Mouse (Mus musculus): ENCODE data around the gene Dlgap1. TPM values are rescaled to one million over a fixed set of nuclear protein-coding genes. Genes with fewer than 3 reads are reported as not detected.

The Dlgap1 gene
- polyA plus RNA-seq, 1 experiment from 2014 or later: 4.1 TPM

DNA sequence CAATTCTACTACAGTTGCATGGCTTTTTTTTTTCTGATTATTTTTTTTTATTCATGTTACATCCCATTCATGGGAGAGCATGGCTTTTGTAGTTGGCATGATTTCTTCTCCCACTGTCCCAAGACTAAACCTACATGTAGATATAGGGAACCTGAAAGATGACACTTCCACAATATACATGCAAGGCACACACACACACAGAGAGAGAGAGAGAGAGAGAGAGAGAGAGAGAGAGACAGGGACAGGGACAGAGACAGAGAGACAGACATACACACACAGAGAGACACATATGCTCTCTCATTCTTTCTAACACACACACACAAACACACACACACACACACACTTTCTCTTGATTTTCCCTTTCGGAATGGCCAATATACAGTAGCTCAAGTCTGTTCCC, 395.1 kb downstream of the Dlgap1 start:
- ATAC-seq (replicated peaks; ENCODE audit: low FRiP score): no peak
- Histone ChIP-seq H3K4me2 (no peak overlapping the region), H3K4me1 (no peaks in the 10 kb centered on the region), H3K36me3 (no peaks in the 10 kb centered on the region), H3K27ac (no peak overlapping the region), H3K4me3 (replicated peaks) (no peak overlapping the region), H3K27me3 (no peaks in the 10 kb centered on the region), H3K9me3 (replicated peaks) (no peaks in the 10 kb centered on the region), H3K9ac (no peak overlapping the region)
- 84% methylated on average over 1 of the region's 1 CpGs for WGBS

DNA sequence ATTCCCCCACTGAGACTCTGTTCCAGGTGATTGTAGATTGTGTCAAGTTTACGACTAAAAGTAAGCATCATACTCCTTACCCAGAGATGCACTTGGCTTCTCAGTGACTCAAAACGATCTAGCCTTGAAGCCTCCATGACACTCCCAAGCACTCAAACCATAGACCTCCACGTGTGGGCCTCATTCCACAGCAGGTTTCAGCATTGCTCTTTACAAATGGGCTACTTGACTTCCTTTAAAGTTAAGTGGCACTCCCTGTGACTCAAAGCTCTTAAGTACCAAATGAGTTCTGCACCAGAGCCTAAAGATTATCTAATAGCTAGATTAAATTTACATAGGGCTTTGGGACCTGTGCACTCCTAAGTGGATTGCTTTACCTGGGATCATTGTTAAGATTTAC, 400.3 kb downstream of the Dlgap1 start:
- H3K36me3 ChIP-seq: no peaks in the 10 kb centered on the region
- no peak overlapping the region for H3K4me2 ChIP-seq
- no peak overlapping the region for H3K4me3 ChIP-seq (replicated peaks)
- no peaks in the 10 kb centered on the region for H3K4me1 ChIP-seq
- ATAC-seq (replicated peaks; ENCODE audit: low FRiP score): no peak
- no peak overlapping the region for H3K27ac ChIP-seq
- H3K9me3 ChIP-seq (replicated peaks): no peaks in the 10 kb centered on the region
- H3K27me3 ChIP-seq: no peaks in the 10 kb centered on the region
- no peak overlapping the region for H3K9ac ChIP-seq
- WGBS: 77% methylated on average over 3 of the region's 3 CpGs

DNA sequence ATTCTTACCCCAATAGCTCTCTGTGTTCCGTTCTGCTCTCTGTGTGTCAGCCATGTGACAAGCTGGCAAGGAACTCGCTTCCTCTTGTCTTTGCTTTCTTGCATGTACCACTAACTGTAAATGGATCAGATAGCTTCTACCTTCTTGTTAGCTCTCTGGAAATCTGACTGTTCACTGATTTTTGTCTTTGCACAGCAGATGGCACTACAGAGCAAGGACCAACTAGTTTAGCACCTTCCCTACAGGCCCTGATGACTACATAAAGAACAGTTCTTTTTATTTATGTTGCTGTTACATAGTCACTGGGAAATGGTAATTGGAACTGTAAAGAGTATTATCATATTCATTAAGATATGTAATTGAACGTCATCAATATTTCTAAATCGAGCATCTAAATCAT, 408.1 kb downstream of the Dlgap1 start:
- H3K9me3 ChIP-seq (replicated peaks): no peaks in the 10 kb centered on the region
- WGBS: 67% methylated on average over 4 of the region's 4 CpGs
- no peaks in the 10 kb centered on the region for H3K4me1 ChIP-seq
- no peak overlapping the region for H3K4me2 ChIP-seq
- H3K9ac ChIP-seq: no peak overlapping the region
- no peak overlapping the region for H3K27ac ChIP-seq
- no peak for ATAC-seq (replicated peaks; ENCODE audit: low FRiP score)
- H3K36me3 ChIP-seq: no peaks in the 10 kb centered on the region
- no peak overlapping the region for H3K4me3 ChIP-seq (replicated peaks)
- H3K27me3 ChIP-seq: no peaks in the 10 kb centered on the region

DNA sequence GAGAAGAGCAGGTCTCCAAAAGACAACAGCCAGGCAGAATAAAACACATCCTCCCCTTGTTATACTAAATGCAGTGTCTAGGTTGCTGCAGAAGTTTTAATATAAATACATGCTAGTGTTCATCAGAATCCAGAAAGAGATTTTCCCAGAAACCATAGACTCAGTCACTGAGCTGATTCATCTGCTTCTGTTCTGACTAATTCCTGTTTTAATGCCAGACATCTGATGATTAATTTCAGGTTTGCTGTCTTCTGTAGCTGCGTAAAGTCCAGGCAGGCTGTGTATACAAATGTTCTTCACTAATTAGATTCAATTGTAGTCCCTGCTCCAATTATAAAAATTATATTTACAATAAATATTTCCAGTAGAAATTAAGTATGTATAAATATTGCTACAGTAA, 419.6 kb downstream of the Dlgap1 start:
- no peak overlapping the region for H3K27ac ChIP-seq
- no peaks in the 10 kb centered on the region for H3K9me3 ChIP-seq (replicated peaks)
- no peak overlapping the region for H3K4me3 ChIP-seq (replicated peaks)
- H3K9ac ChIP-seq: no peak overlapping the region
- H3K4me2 ChIP-seq: no peak overlapping the region
- WGBS: 80% methylated on average over 1 of the region's 1 CpGs
- H3K27me3 ChIP-seq: no peaks in the 10 kb centered on the region
- H3K4me1 ChIP-seq: no peaks in the 10 kb centered on the region
- H3K36me3 ChIP-seq: no peaks in the 10 kb centered on the region
- ATAC-seq (replicated peaks; ENCODE audit: low FRiP score): no peak

- 38% methylated on average over 3 of the region's 3 CpGs for WGBS
- ATAC-seq (replicated peaks; ENCODE audit: low FRiP score): no peak
- H3K4me3 ChIP-seq (replicated peaks): no peak overlapping the region
- H3K36me3 ChIP-seq: no peaks in the 10 kb centered on the region
- H3K4me1 ChIP-seq: 0 out of 2 replicates have a peak, but pooled peaks cover 3% of the 10 kb centered on the region
- no peak overlapping the region for H3K9ac ChIP-seq
- no peak overlapping the region for H3K27ac ChIP-seq
- no peak overlapping the region for H3K4me2 ChIP-seq
- no peaks in the 10 kb centered on the region for H3K9me3 ChIP-seq (replicated peaks)
- no peaks in the 10 kb centered on the region for H3K27me3 ChIP-seq
Observed at GRCm38 (mm10) chr17:70397220-70397619, 428.3 kb downstream of the Dlgap1 start.

DNA sequence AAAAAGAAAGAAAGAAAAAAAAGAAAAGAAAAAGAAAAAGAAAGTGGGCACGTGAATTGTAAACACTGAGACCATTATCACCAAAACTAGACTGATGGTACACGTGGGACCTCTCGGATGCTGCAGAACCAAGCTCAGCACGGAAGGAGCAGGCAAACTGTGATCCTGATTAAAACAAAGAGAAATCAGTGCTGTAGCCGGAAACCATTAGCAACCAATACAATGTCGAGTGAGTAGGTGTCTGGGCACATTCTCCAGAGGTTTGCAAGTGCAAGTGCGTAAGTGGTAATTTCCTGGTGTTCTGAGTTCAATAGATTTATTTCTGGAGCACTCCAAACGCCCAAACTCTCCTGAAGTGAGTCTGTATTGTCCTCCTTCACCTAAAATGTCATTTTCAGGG, 428.8 kb downstream of the Dlgap1 start:
- WGBS: 68% methylated on average over 8 of the region's 8 CpGs
- no peaks in the 10 kb centered on the region for H3K27me3 ChIP-seq
- H3K4me1 ChIP-seq: 0 out of 2 replicates have a peak, but pooled peaks cover 3% of the 10 kb centered on the region
- no peaks in the 10 kb centered on the region for H3K36me3 ChIP-seq
- no peak overlapping the region for H3K27ac ChIP-seq
- ATAC-seq (replicated peaks; ENCODE audit: low FRiP score): no peak
- no peaks in the 10 kb centered on the region for H3K9me3 ChIP-seq (replicated peaks)
- H3K4me3 ChIP-seq (replicated peaks): no peak overlapping the region
- H3K9ac ChIP-seq: no peak overlapping the region
- no peak overlapping the region for H3K4me2 ChIP-seq

- no peaks in the 10 kb centered on the region for H3K27me3 ChIP-seq
- H3K9me3 ChIP-seq (replicated peaks): no peaks in the 10 kb centered on the region
- 58% methylated on average over 2 of the region's 2 CpGs for WGBS
- no peaks in the 10 kb centered on the region for H3K36me3 ChIP-seq
- no peak overlapping the region for H3K4me2 ChIP-seq
- no peak overlapping the region for H3K9ac ChIP-seq
- no peak overlapping the region for H3K27ac ChIP-seq
- no peak overlapping the region for H3K4me3 ChIP-seq (replicated peaks)
- ATAC-seq (replicated peaks; ENCODE audit: low FRiP score): no peak
- 0 out of 2 replicates have a peak, but pooled peaks cover 3% of the 10 kb centered on the region for H3K4me1 ChIP-seq
Observed at GRCm38 (mm10) chr17:70401909-70402308, 433.0 kb downstream of the Dlgap1 start.

- H3K9ac ChIP-seq: no peak overlapping the region
- H3K36me3 ChIP-seq: no peaks in the 10 kb centered on the region
- H3K27ac ChIP-seq: no peak overlapping the region
- H3K4me2 ChIP-seq: no peak overlapping the region
- H3K9me3 ChIP-seq (replicated peaks): no peaks in the 10 kb centered on the region
- no peaks in the 10 kb centered on the region for H3K27me3 ChIP-seq
- no peaks in the 10 kb centered on the region for H3K4me1 ChIP-seq
- 47% methylated on average over 10 of the region's 10 CpGs for WGBS
- ATAC-seq (replicated peaks; ENCODE audit: low FRiP score): no peak
- no peak overlapping the region for H3K4me3 ChIP-seq (replicated peaks)
Observed at GRCm38 (mm10) chr17:70403750-70404149, 434.9 kb downstream of the Dlgap1 start.

- H3K36me3 ChIP-seq: no peaks in the 10 kb centered on the region
- H3K9me3 ChIP-seq (replicated peaks): no peaks in the 10 kb centered on the region
- no peak overlapping the region for H3K4me2 ChIP-seq
- H3K27me3 ChIP-seq: no peaks in the 10 kb centered on the region
- no peaks in the 10 kb centered on the region for H3K4me1 ChIP-seq
- H3K9ac ChIP-seq: no peak overlapping the region
- 90% methylated on average over 3 of the region's 3 CpGs for WGBS
- no peak for ATAC-seq (replicated peaks; ENCODE audit: low FRiP score)
- no peak overlapping the region for H3K4me3 ChIP-seq (replicated peaks)
- no peak overlapping the region for H3K27ac ChIP-seq
Observed at GRCm38 (mm10) chr17:70414202-70414601, 445.3 kb downstream of the Dlgap1 start.

DNA sequence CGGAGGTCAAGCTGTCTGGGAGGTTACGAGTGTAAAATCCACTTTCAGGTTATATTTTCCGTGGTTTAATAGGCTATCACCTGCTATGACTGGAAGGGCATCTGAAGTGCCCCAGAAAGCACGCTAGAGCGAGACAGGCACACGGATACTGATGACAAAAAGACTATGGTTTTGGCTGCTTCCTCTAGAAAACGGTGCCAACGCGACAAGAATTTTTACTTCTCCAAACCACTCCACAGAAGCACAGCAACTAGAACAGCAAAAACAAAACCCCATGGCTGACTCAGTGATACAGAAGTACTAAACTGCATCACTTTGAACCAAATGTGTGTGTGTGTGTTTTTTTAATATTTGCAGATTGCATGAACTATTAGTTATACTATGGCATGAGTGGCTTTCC, 459.0 kb downstream of the Dlgap1 start:
- Histone ChIP-seq H3K4me2 (no peak overlapping the region), H3K27me3 (no peaks in the 10 kb centered on the region), H3K9me3 (replicated peaks) (no peaks in the 10 kb centered on the region), H3K27ac (no peak overlapping the region), H3K4me3 (replicated peaks) (no peak overlapping the region), H3K36me3 (no peaks in the 10 kb centered on the region), H3K4me1 (peaks cover 5% of the 10 kb centered on the region), H3K9ac (no peak overlapping the region)
- no peak for ATAC-seq (replicated peaks; ENCODE audit: low FRiP score)
- WGBS: 76% methylated on average over 9 of the region's 9 CpGs

DNA sequence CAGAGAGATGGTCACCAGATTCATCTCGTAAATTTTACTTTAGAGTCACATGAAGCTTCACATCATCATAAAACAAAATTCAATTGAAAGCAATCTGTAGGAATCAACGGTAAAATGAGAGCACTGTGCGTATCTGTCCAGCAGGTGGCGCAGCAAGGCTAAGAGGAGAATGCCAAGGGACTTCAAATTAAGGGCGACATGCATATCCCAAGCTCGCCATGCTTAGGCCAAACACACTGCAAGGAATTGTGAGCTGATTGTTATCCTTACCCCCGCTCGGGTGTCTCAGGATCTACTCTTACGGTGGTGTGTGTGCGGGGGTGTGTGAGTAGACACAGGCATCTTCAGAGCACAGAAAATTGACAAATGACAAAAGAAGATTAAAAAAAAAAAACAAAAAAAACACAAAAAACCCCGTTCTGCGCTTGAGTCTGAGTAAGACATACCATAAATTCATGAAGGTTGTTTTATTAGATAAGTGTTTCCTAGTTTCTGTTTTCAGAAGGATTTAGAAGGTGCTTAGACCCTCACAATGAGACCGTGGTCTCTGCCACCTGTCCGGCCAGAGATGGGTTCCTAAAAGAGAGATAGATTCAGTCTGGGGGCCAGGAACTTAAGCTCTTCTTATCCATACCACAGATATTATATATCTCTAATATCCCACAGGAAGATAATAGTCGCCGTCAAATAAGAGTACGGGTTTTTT, 461.0 kb downstream of the Dlgap1 start:
- H3K27me3 ChIP-seq: no peaks in the 10 kb centered on the region
- no peak overlapping the region for H3K4me3 ChIP-seq (replicated peaks)
- H3K27ac ChIP-seq: no peak overlapping the region
- H3K4me1 ChIP-seq: peaks cover 5% of the 10 kb centered on the region
- H3K9me3 ChIP-seq (replicated peaks): no peaks in the 10 kb centered on the region
- H3K4me2 ChIP-seq: peak overlapping the region; percentile 54
- ATAC-seq (replicated peaks; ENCODE audit: low FRiP score): peak; percentile 88
- no peaks in the 10 kb centered on the region for H3K36me3 ChIP-seq
- no peak overlapping the region for H3K9ac ChIP-seq
- WGBS: 15% methylated on average over 17 of the region's 17 CpGs

DNA sequence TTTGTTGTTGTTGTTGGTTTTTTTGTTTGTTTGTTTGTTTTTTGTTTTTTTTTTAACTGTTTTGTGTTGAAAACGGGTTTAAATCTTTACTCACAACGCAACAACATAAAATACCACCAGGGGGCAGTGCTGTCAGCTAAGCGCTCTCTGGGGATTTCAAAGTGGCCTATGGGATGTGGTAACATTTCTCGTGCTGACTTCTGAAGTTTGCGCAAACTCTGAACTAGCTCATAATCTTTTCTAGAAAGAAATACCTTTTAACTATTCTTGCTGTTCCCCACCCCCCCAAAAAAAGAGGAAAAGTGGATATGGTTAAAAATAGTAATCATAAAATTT, 461.5 kb downstream of the Dlgap1 start:
- H3K9me3 ChIP-seq (replicated peaks): no peaks in the 10 kb centered on the region
- WGBS: 17% methylated on average over 5 of the region's 5 CpGs
- peak overlapping the region; percentile 54 for H3K4me2 ChIP-seq
- no peak overlapping the region for H3K27ac ChIP-seq
- H3K27me3 ChIP-seq: no peaks in the 10 kb centered on the region
- peaks cover 5% of the 10 kb centered on the region for H3K4me1 ChIP-seq
- no peaks in the 10 kb centered on the region for H3K36me3 ChIP-seq
- no peak overlapping the region for H3K9ac ChIP-seq
- no peak overlapping the region for H3K4me3 ChIP-seq (replicated peaks)
- no peak for ATAC-seq (replicated peaks; ENCODE audit: low FRiP score)

DNA sequence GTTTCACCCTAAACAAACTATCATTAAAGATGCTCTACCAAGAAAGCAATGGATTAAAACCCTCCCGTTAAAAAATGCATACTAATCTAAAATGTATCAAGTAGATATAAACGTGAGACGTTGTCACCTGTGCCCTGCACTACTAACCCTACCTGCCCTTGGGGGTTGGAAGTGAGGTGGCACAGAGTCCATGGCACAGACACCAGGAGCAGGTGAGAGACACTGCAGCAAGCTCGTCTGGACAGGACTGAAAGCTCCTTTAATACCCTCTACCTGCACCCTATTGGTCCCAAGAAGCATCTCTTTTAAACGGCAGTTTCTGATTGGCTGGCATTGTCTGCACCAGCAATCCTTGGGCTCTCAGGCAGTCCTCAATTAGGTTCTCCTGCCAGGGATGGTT, 464.0 kb downstream of the Dlgap1 start:
- Histone ChIP-seq H3K27me3 (no peaks in the 10 kb centered on the region), H3K27ac (no peak overlapping the region), H3K4me3 (replicated peaks) (no peak overlapping the region), H3K9ac (no peak overlapping the region), H3K36me3 (no peaks in the 10 kb centered on the region), H3K4me1 (peaks cover 5% of the 10 kb centered on the region), H3K4me2 (no peak overlapping the region), H3K9me3 (replicated peaks) (no peaks in the 10 kb centered on the region)
- ATAC-seq (replicated peaks; ENCODE audit: low FRiP score): no peak
- 78% methylated on average over 5 of the region's 5 CpGs for WGBS
